Mouse (Mus musculus) embryonic facial prominence, embryonic 11.5 days (tissue): Measurements from ENCODE around the gene Tcerg1l. TPM values are rescaled to one million over a fixed set of nuclear protein-coding genes. Genes with fewer than 3 reads are reported as not detected.

Experiments
- ATAC-seq: fragments of 200-750 bp; cut with Nextera tagmentation; replicated peaks from 2 replicates; pipeline ENCODE4 v1.8.0; 2017; ENCODE audit warnings: low read depth; ENCODE audit not compliant: insufficient number of reproducible peaks, low FRiP score, low TSS enrichment
- DNase-seq: peaks from one replicate; pipeline ENCODE4 v3.0.0-alpha.2; 2015; ENCODE audit warnings: low spot score
- H3K27ac ChIP-seq: fragments of 300-500 bp; sonication (generic); replicated peaks from 2 replicates; pipeline ENCODE4 v1.5.1; 2014; ENCODE audit warnings: mild to moderate bottlenecking, low read depth, low read length, control low read depth
- H3K27me3 ChIP-seq: fragments of 300-500 bp; sonication (generic); 2 replicates; pipeline ENCODE4 v1.6.1; 2014; ENCODE audit warnings: mild to moderate bottlenecking, low read length, moderate library complexity, mixed read lengths; ENCODE audit not compliant: control insufficient read depth, insufficient read depth
- H3K36me3 ChIP-seq: fragments of 300-500 bp; sonication (generic); replicated peaks from 2 replicates; pipeline ENCODE4 v1.6.1; 2014; ENCODE audit warnings: low read depth, mild to moderate bottlenecking, low read length, moderate library complexity, mixed read lengths; ENCODE audit not compliant: control insufficient read depth, insufficient read depth
- H3K4me1 ChIP-seq: fragments of 300-500 bp; sonication (generic); 2 replicates; pipeline ENCODE4 v1.6.1; 2014; ENCODE audit warnings: low read length, mixed read lengths; ENCODE audit not compliant: control insufficient read depth, insufficient read depth
- H3K4me2 ChIP-seq: fragments of 300-500 bp; sonication (generic); 2 replicates; pipeline ENCODE4 v1.6.1; 2014; ENCODE audit warnings: low read depth, mild to moderate bottlenecking, control low read depth, low read length, moderate library complexity
- H3K4me3 ChIP-seq: fragments of 300-500 bp; sonication (generic); 2 replicates; pipeline ENCODE4 v1.5.1; 2014; ENCODE audit warnings: low read depth, low read length, control low read depth
- H3K9ac ChIP-seq: fragments of 300-500 bp; sonication (generic); replicated peaks from 2 replicates; pipeline ENCODE4 v1.6.1; 2014; ENCODE audit warnings: mild to moderate bottlenecking, control low read depth, low read length
- H3K9me3 ChIP-seq: fragments of 300-500 bp; sonication (generic); replicated peaks from 2 replicates; pipeline ENCODE4 v1.6.1; 2016; ENCODE audit warnings: mild to moderate bottlenecking, low read length, inconsistent platforms, mixed read lengths; ENCODE audit not compliant: control insufficient read depth
- WGBS: fragments of 180-500 bp; shearing (Covaris S2); extraction: QIAGEN DNeasy Blood & Tissue Kit; methylation state at CpG from one replicate; pipeline ENCODE4 v1.1.7; 2014; 5-methylcytosine and 5-hydroxymethylcytosine counted together
- polyA plus RNA-seq: library from polyadenylated mRNA; unstranded; fragments of >200 nt; fragmentation: Nextera tagmentation; extraction: Ambion mirVana; gene quantifications from 2 replicates; pipeline ENCODE4 v1.2.1, GENCODE M21; 2014

Tcerg1l gene
- polyA plus RNA-seq, 1 experiment from 2014 or later: 1.5 TPM

GRCm38 (mm10) chr7:138401641-138402040 is 4.1 kb upstream of the Tcerg1l start:
- Histone ChIP-seq H3K27me3 (peaks cover 16% of the 10 kb centered on the region), H3K9me3 (no peaks in the 10 kb centered on the region), H3K4me2 (no peak overlapping the region), H3K4me1 (peaks cover 3% of the 10 kb centered on the region; the same call in 1 of the 2 replicates), H3K4me3 (no peak overlapping the region), H3K36me3 (no peaks in the 10 kb centered on the region), H3K27ac (no peak overlapping the region), H3K9ac (no peak overlapping the region)
- DNase-seq: no peak
- ATAC-seq: no peak
- WGBS: 89% methylated on average over 5 of the region's 5 CpGs

DNA sequence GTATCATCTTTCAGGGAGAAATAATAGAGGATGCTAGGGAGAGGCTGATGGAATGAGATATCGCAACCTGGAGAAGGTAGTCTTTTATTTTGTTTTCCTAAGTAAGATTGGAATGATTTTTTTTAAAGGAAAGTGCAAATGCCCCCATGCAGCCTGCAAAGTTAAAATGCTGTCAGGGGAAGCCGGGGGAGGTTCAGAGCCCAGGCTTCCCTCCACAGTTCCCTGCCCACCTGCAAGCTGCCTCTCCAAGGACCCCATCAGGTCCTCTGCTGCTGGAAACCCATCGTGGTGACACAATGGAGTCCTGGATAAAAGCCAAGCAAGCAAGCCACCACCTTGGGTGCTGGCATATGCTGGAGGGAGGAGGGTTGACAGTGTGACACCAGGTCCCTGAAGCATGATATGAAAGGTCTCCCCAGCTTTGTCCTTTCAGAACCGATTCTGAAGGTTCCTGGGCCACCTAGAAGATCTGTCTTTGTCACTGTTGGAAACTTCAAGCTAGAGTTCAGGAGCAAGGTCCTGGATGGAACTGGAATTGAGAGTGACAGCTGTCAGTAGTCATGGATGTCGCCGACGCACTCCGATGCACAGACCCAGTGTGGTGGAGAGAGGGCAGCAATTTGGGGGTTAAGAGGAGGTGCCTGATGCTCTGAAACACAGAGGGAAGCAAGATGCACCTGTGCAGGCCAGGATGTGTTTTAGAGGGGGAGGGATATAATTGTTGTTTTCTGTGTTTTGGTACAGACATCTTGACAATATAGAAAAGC is 3.2 kb upstream of the Tcerg1l start:
- ATAC-seq (no peak), DNase-seq (no peak)
- 80% methylated on average over 8 of the region's 8 CpGs for WGBS
- no peak overlapping the region for H3K4me2 ChIP-seq
- no peaks in the 10 kb centered on the region for H3K9me3 ChIP-seq
- H3K36me3 ChIP-seq: no peaks in the 10 kb centered on the region
- H3K27ac ChIP-seq: no peak overlapping the region
- H3K4me1 ChIP-seq: peaks cover 3% of the 10 kb centered on the region; the same call in 1 of the 2 replicates
- H3K4me3 ChIP-seq: no peak overlapping the region
- no peak overlapping the region for H3K9ac ChIP-seq
- peaks cover 16% of the 10 kb centered on the region for H3K27me3 ChIP-seq

DNA sequence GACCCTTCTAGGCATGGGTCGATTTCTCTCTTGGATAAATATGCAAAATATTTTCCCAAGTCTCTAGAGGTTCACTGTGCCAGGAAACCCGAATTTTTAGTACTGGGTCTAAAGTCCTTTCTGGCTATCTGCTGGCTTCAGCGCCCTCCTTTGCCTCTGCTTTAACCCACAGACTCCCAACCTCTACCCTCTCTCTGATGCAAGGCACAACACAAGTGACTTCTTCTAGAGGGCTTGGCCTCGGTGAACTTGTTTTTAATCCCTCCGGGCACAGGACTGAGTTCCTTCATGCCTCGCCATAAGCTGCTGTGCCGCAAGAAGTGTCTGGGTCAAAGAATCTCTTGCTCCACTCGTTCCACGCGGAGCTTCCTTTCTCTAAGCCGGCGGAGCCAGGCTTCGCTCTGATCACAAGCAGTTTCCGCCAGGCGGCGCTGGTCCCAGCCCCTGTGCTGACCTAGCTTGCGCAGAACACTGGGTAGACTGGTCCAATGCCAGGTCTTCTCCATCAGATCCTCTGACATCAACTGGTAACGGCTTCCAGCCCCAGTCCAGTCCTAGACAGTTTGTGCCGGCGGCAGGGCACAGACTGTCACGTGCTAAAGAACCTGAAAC is 758 bp upstream of the Tcerg1l start:
- Histone ChIP-seq H3K9me3 (no peaks in the 10 kb centered on the region), H3K27ac (no peak overlapping the region), H3K4me2 (peak overlapping the region; percentile 99), H3K4me3 (peak overlapping the region; percentile 54), H3K9ac (peak overlapping the region; percentile 32), H3K36me3 (no peaks in the 10 kb centered on the region), H3K27me3 (peaks cover 16% of the 10 kb centered on the region), H3K4me1 (peaks cover 3% of the 10 kb centered on the region; the same call in 1 of the 2 replicates)
- WGBS: 1% methylated on average over 21 of the region's 21 CpGs
- ATAC-seq: peak; percentile 72; the same call in 1 of the 2 replicates
- peak; percentile 82 for DNase-seq

DNA sequence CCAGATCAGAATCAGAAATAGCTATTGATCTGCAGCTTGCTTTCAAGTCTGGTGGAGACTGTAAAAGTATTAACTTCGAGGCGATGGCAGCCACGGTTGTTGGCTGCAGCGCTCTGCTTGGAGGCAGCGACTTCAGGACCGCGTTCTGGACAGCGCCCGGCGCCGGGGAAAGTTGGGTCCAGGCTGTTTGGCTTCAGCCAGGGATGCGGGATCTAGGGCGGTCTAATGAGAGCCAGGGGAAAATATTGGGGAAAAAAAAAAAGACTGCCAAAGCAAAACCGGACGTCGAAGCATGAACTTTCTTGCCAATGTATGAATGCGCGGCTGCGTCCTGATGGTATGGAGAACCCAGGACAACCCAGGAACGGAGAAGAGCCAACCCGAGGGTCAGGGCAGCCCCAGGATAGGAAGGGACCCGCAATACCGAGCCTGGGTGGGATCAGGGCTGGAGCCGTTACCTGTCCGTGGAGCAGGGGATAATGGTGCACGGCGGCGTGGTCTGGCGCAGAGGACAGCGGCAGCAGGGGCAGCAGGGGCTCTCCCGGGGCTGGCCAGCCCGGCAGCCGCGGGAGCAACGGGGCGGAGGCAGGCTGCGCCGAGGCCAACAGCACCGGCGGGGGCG is 556 bp downstream of the Tcerg1l start:
- DNase-seq (peak; percentile 85), ATAC-seq (peak; percentile 54; the same call in 1 of the 2 replicates)
- Histone ChIP-seq H3K4me2 (peak overlapping the region; percentile 99), H3K4me3 (peak overlapping the region; percentile 54), H3K9ac (peak overlapping the region; percentile 41), H3K36me3 (no peaks in the 10 kb centered on the region), H3K27ac (no peak overlapping the region), H3K4me1 (peaks cover 3% of the 10 kb centered on the region; the same call in 1 of the 2 replicates), H3K27me3 (peaks cover 16% of the 10 kb centered on the region), H3K9me3 (no peaks in the 10 kb centered on the region)
- under 1% methylated on average over 38 of the region's 41 CpGs for WGBS

GRCm38 (mm10) chr7:138396109-138396862 is 1.2 kb downstream of the Tcerg1l start:
- WGBS: 48% methylated on average over 13 of the region's 13 CpGs

GRCm38 (mm10) chr7:138389941-138390340 is 7.6 kb downstream of the Tcerg1l start:
- H3K27me3 ChIP-seq: no peaks in the 10 kb centered on the region
- DNase-seq (no peak), ATAC-seq (no peak)
- H3K36me3 ChIP-seq: no peaks in the 10 kb centered on the region; the same call in 1 of the 2 replicates
- no peak overlapping the region for H3K9ac ChIP-seq
- H3K27ac ChIP-seq: no peak overlapping the region
- no peaks in the 10 kb centered on the region for H3K4me1 ChIP-seq
- H3K4me2 ChIP-seq: no peak overlapping the region
- WGBS: 93% methylated on average over 6 of the region's 6 CpGs
- H3K4me3 ChIP-seq: no peak overlapping the region
- H3K9me3 ChIP-seq: no peaks in the 10 kb centered on the region

More at GRCm38 (mm10) chr7:138396109-138396862, 1.2 kb downstream of the Tcerg1l start:
- Histone ChIP-seq H3K4me2 (no peak overlapping the region), H3K4me1 (peaks cover 3% of the 10 kb centered on the region; the same call in 1 of the 2 replicates), H3K36me3 (no peaks in the 10 kb centered on the region; the same call in 1 of the 2 replicates), H3K9ac (no peak overlapping the region), H3K9me3 (no peaks in the 10 kb centered on the region), H3K27ac (no peak overlapping the region), H3K4me3 (no peak overlapping the region), H3K27me3 (peaks cover 16% of the 10 kb centered on the region)
- DNase-seq (no peak), ATAC-seq (no peak)

DNA sequence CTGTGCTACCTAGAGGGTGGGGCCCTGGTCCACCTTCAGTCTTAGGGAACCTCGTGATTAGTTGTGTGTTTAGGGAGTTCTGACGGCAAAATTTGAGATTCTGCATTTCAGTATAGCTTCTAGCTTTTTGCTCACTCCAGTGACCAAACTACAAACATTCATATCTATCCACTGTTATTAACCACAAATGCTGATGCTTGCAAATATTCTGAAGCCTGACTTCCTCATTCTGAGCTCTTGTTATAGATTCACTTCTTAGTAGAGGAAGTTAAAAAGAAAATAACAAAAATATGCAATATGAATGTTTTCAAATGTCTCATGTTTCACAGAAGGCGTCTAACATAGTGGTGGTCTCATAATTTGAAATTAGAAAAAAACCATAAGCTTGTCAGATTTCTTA is 8.5 kb downstream of the Tcerg1l start:
- Histone ChIP-seq H3K9ac (no peak overlapping the region), H3K4me2 (no peak overlapping the region), H3K9me3 (no peaks in the 10 kb centered on the region), H3K4me1 (no peaks in the 10 kb centered on the region), H3K36me3 (no peaks in the 10 kb centered on the region; the same call in 1 of the 2 replicates), H3K27me3 (no peaks in the 10 kb centered on the region), H3K4me3 (no peak overlapping the region), H3K27ac (no peak overlapping the region)
- DNase-seq (no peak), ATAC-seq (no peak)
- WGBS: 64% methylated on average over 3 of the region's 3 CpGs
